Mouse (Mus musculus): Measurements from ENCODE around the gene Rgs19.

The Rgs19 gene

GRCm38 (mm10) chr2:181653523-181653922, 40.3 kb downstream of the Rgs19 start:
- no peak for DNase-seq (ENCODE audit: low spot score)

DNA sequence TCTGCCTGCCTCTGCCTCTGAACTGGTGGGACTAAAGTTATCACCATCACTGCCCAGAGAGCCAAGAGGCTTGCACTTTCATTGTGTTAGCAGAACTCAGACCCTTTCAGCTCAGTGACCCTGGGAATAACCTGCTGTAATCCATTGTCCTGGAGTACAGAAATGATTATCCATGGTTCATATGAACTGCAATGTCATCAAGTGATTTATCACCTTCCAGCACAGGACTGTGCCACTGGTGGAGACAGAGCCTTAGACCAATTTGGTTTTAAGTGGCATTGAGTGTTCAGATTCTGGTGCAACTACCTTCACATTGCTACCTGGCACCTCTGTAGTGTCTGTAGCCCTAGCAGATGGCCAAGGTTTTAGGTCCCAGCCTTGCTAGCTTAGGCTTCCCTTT, 40.7 kb downstream of the Rgs19 start:
- DNase-seq (ENCODE audit: low spot score) = no peak

GRCm38 (mm10) chr2:181648926-181649325, 44.9 kb downstream of the Rgs19 start:
- peak; percentile 51 for DNase-seq (ENCODE audit: low spot score)

- DNase-seq (ENCODE audit: low spot score) = no peak
Measured at GRCm38 (mm10) chr2:181646626-181647472, 46.9 kb downstream of the Rgs19 start.

DNA sequence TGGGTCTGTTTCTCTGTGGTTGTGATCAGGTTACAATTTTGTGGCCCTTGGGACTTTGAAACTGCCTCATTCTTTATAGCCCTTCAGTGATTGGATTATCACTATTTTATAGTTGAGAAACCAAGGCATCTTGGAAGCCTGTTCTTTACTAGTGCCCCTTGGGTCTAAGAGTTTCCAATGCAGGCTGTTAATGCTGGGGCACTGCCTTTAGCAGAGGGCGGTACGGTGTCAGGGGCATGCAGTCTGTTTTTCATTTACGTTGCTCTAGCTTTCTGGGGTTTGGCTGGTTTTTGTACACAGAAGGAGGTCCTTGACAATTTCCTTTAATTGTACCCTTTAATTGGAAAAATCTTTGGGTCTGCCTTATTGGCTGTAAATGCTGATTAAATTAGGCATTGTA, 48.1 kb downstream of the Rgs19 start:
- DNase-seq (ENCODE audit: low spot score) = peak; percentile 18

- peak; percentile 56 for DNase-seq (ENCODE audit: low spot score)
Measured at GRCm38 (mm10) chr2:181644361-181644760, 49.4 kb downstream of the Rgs19 start.
